Mouse (Mus musculus): ENCODE measurements around the gene Prom1. TPM values are rescaled to one million over a fixed set of nuclear protein-coding genes. Genes with fewer than 3 reads are reported as not detected.

Gene Prom1
- total and polyA plus RNA-seq, 2 experiments from 2014 or later = 2.6 to 4.4 TPM

GRCm38 (mm10) chr5:44121390-44121789, 19.6 kb upstream of the Prom1 start:
- Histone ChIP-seq H3K9me3 (replicated peaks; ENCODE audit: control insufficient read depth, low read length) (no peaks in the 10 kb centered on the region), H3K27ac (ENCODE audit: low read depth) (no peak overlapping the region), H3K4me1 (ENCODE audit: control insufficient read depth, insufficient read depth) (no peaks in the 10 kb centered on the region), H3K4me3 (ENCODE audit: low read depth, low read length) (no peak overlapping the region), H3K36me3 (replicated peaks; ENCODE audit: control insufficient read depth, insufficient read depth, low read length) (no peaks in the 10 kb centered on the region), H3K9ac (replicated peaks; ENCODE audit: low read depth, low read length) (no peak overlapping the region), H3K4me2 (ENCODE audit: low read depth, low read length) (no peak overlapping the region), H3K27me3 (ENCODE audit: control insufficient read depth, insufficient read depth, low read length) (no peaks in the 10 kb centered on the region)
- DNase-seq (ENCODE audit: low spot score) (no peak), ATAC-seq (ENCODE audit: insufficient read depth, low read depth) (no peak)
- WGBS = 81% methylated on average over 2 of the region's 2 CpGs
- TF ChIP-seq CTCF (IDR thresholded peaks at IDR 0.05; ENCODE audit: low read depth) = no peak
- TF ChIP-seq EP300 (IDR thresholded peaks at IDR 0.05; ENCODE audit: low read depth) = no peak

GRCm38 (mm10) chr5:44113138-44113537, 11.3 kb upstream of the Prom1 start:
- ATAC-seq (ENCODE audit: insufficient read depth, low read depth) (no peak), DNase-seq (ENCODE audit: low spot score) (no peak)
- Histone ChIP-seq H3K27ac (ENCODE audit: low read depth) (no peak overlapping the region), H3K4me1 (ENCODE audit: control insufficient read depth, insufficient read depth) (no peaks in the 10 kb centered on the region), H3K4me2 (ENCODE audit: low read depth, low read length) (no peak overlapping the region), H3K9ac (replicated peaks; ENCODE audit: low read depth, low read length) (no peak overlapping the region), H3K27me3 (ENCODE audit: control insufficient read depth, insufficient read depth, low read length) (no peaks in the 10 kb centered on the region), H3K36me3 (replicated peaks; ENCODE audit: control insufficient read depth, insufficient read depth, low read length) (no peaks in the 10 kb centered on the region), H3K9me3 (replicated peaks; ENCODE audit: control insufficient read depth, low read length) (no peaks in the 10 kb centered on the region), H3K4me3 (ENCODE audit: low read depth, low read length) (no peak overlapping the region)
- TF ChIP-seq CTCF (IDR thresholded peaks at IDR 0.05; ENCODE audit: low read depth) = no peak
- TF ChIP-seq EP300 (IDR thresholded peaks at IDR 0.05; ENCODE audit: low read depth) = no peak
- 61% methylated on average over 2 of the region's 2 CpGs for WGBS

- Histone ChIP-seq H3K27ac (ENCODE audit: low read depth) (no peak overlapping the region), H3K27me3 (ENCODE audit: control insufficient read depth, insufficient read depth, low read length) (no peaks in the 10 kb centered on the region), H3K36me3 (replicated peaks; ENCODE audit: control insufficient read depth, insufficient read depth, low read length) (no peaks in the 10 kb centered on the region), H3K9me3 (replicated peaks; ENCODE audit: control insufficient read depth, low read length) (0 out of 2 replicates have a peak, but pooled peaks cover 2% of the 10 kb centered on the region), H3K9ac (replicated peaks; ENCODE audit: low read depth, low read length) (no peak overlapping the region), H3K4me2 (ENCODE audit: low read depth, low read length) (no peak overlapping the region), H3K4me3 (ENCODE audit: low read depth, low read length) (no peak overlapping the region), H3K4me1 (ENCODE audit: control insufficient read depth, insufficient read depth) (no peaks in the 10 kb centered on the region)
- TF ChIP-seq EP300 (IDR thresholded peaks at IDR 0.05; ENCODE audit: low read depth) (no peak), CTCF (IDR thresholded peaks at IDR 0.05; ENCODE audit: low read depth) (no peak)
- ATAC-seq (ENCODE audit: insufficient read depth, low read depth) (no peak), DNase-seq (ENCODE audit: low spot score) (no peak)
- WGBS = 59% methylated on average over 2 of the region's 2 CpGs
Measured at GRCm38 (mm10) chr5:44109121-44109520, 7.3 kb upstream of the Prom1 start.

GRCm38 (mm10) chr5:44108125-44108524, 6.3 kb upstream of the Prom1 start:
- no peak for DNase-seq (ENCODE audit: low spot score)
- Histone ChIP-seq H3K27me3 (ENCODE audit: control insufficient read depth, insufficient read depth, low read length) (peaks cover 5% of the 10 kb centered on the region; the same call in 1 of the 2 replicates), H3K36me3 (replicated peaks; ENCODE audit: control insufficient read depth, insufficient read depth, low read length) (no peaks in the 10 kb centered on the region), H3K4me2 (ENCODE audit: low read depth, low read length) (no peak overlapping the region), H3K27ac (ENCODE audit: low read depth) (no peak overlapping the region), H3K4me3 (ENCODE audit: low read depth, low read length) (no peak overlapping the region), H3K9ac (replicated peaks; ENCODE audit: low read depth, low read length) (no peak overlapping the region), H3K9me3 (replicated peaks; ENCODE audit: control insufficient read depth, low read length) (0 out of 2 replicates have a peak, but pooled peaks cover 4% of the 10 kb centered on the region), H3K4me1 (ENCODE audit: control insufficient read depth, insufficient read depth) (no peaks in the 10 kb centered on the region)
- WGBS = 73% methylated on average over 4 of the region's 4 CpGs
- no peak for TF ChIP-seq CTCF (IDR thresholded peaks at IDR 0.05; ENCODE audit: low read depth)
- TF ChIP-seq EP300 (IDR thresholded peaks at IDR 0.05; ENCODE audit: low read depth) = no peak
- ATAC-seq (ENCODE audit: insufficient read depth, low read depth) = no peak

- no peak overlapping the region for H3K27ac ChIP-seq (ENCODE audit: low read depth)
- WGBS = 52% methylated on average over 4 of the region's 4 CpGs
- TF ChIP-seq CTCF (IDR thresholded peaks at IDR 0.05; ENCODE audit: low read depth) = no peak
- no peak for TF ChIP-seq EP300 (IDR thresholded peaks at IDR 0.05; ENCODE audit: low read depth)
- H3K4me1 ChIP-seq (ENCODE audit: control insufficient read depth, insufficient read depth) = peaks cover 7% of the 10 kb centered on the region; the same call in 1 of the 2 replicates
- 0 out of 2 replicates have a peak, but pooled peaks cover 4% of the 10 kb centered on the region for H3K9me3 ChIP-seq (replicated peaks; ENCODE audit: control insufficient read depth, low read length)
- H3K27me3 ChIP-seq (ENCODE audit: control insufficient read depth, insufficient read depth, low read length) = peaks cover 34% of the 10 kb centered on the region
- no peak overlapping the region for H3K9ac ChIP-seq (replicated peaks; ENCODE audit: low read depth, low read length)
- H3K36me3 ChIP-seq (replicated peaks; ENCODE audit: control insufficient read depth, insufficient read depth, low read length) = no peaks in the 10 kb centered on the region
- DNase-seq (ENCODE audit: low spot score) (no peak), ATAC-seq (ENCODE audit: insufficient read depth, low read depth) (no peak)
- no peak overlapping the region for H3K4me3 ChIP-seq (ENCODE audit: low read depth, low read length)
- H3K4me2 ChIP-seq (ENCODE audit: low read depth, low read length) = no peak overlapping the region
Measured at GRCm38 (mm10) chr5:44105192-44105591, 3.4 kb upstream of the Prom1 start.

- TF ChIP-seq CTCF (IDR thresholded peaks at IDR 0.05; ENCODE audit: low read depth) (no peak), EP300 (IDR thresholded peaks at IDR 0.05; ENCODE audit: low read depth) (no peak)
- Histone ChIP-seq H3K27ac (ENCODE audit: low read depth) (no peak overlapping the region), H3K4me2 (ENCODE audit: low read depth, low read length) (no peak overlapping the region), H3K36me3 (replicated peaks; ENCODE audit: control insufficient read depth, insufficient read depth, low read length) (no peaks in the 10 kb centered on the region), H3K4me1 (ENCODE audit: control insufficient read depth, insufficient read depth) (peaks cover 7% of the 10 kb centered on the region; the same call in 1 of the 2 replicates), H3K27me3 (ENCODE audit: control insufficient read depth, insufficient read depth, low read length) (peaks cover 38% of the 10 kb centered on the region), H3K4me3 (ENCODE audit: low read depth, low read length) (no peak overlapping the region), H3K9ac (replicated peaks; ENCODE audit: low read depth, low read length) (no peak overlapping the region), H3K9me3 (replicated peaks; ENCODE audit: control insufficient read depth, low read length) (0 out of 2 replicates have a peak, but pooled peaks cover 4% of the 10 kb centered on the region)
- WGBS = 53% methylated on average over 8 of the region's 8 CpGs
- DNase-seq (ENCODE audit: low spot score) = no peak
- ATAC-seq (ENCODE audit: insufficient read depth, low read depth) = no peak
Measured at GRCm38 (mm10) chr5:44104686-44105085, 2.9 kb upstream of the Prom1 start.
